Mouse (Mus musculus) stomach, embryonic 15.5 days (tissue): ENCODE data around the gene Reps1. TPM values are rescaled to one million over a fixed set of nuclear protein-coding genes. Genes with fewer than 3 reads are reported as not detected.
"Not testable (repeated sequence)": the region's sequence is repeated elsewhere in the genome, so short reads cannot be mapped to it uniquely, and the experiment has no call there.

Experiments used
- ATAC-seq: fragments of 200-750 bp; cut with Nextera tagmentation; 2 replicates; pipeline ENCODE4 v1.8.0; 2017; ENCODE audit warnings: low read depth, moderate number of reproducible peaks, moderate TSS enrichment; ENCODE audit not compliant: insufficient read depth, low FRiP score
- H3K27ac ChIP-seq: fragments of 300-500 bp; sonication (generic); 2 replicates; pipeline ENCODE4 v1.5.1; 2015; ENCODE audit warnings: mild to moderate bottlenecking, inconsistent platforms
- H3K27me3 ChIP-seq: fragments of 300-500 bp; sonication (generic); replicated peaks from 2 replicates; pipeline ENCODE4 v1.6.1; 2015; ENCODE audit warnings: inconsistent platforms
- H3K36me3 ChIP-seq: fragments of 300-500 bp; sonication (generic); 2 replicates; pipeline ENCODE4 v1.6.1; 2015; ENCODE audit warnings: inconsistent platforms
- H3K4me1 ChIP-seq: fragments of 300-500 bp; sonication (generic); 2 replicates; pipeline ENCODE4 v1.6.1; 2015; ENCODE audit warnings: inconsistent platforms
- H3K4me2 ChIP-seq: fragments of 300-500 bp; sonication (generic); 2 replicates; pipeline ENCODE4 v1.6.1; 2015; ENCODE audit warnings: mild to moderate bottlenecking, inconsistent platforms
- H3K4me3 ChIP-seq: fragments of 300-500 bp; sonication (generic); replicated peaks from 2 replicates; pipeline ENCODE4 v1.5.1; 2015; ENCODE audit warnings: inconsistent platforms
- H3K9ac ChIP-seq: fragments of 300-500 bp; sonication (generic); 2 replicates; pipeline ENCODE4 v1.6.1; 2015; ENCODE audit warnings: inconsistent platforms
- H3K9me3 ChIP-seq: fragments of 300-500 bp; sonication (generic); 2 replicates; pipeline ENCODE4 v1.6.1; 2016; ENCODE audit warnings: inconsistent platforms
- whole genome bisulfite sequencing: fragments of 180-500 bp; shearing (Covaris S2); methylation state at CpG from one replicate; pipeline ENCODE4 v1.1.7; 2015; 5-methylcytosine and 5-hydroxymethylcytosine counted together
- polyA plus RNA-seq: library from polyadenylated mRNA; unstranded; fragments of >200 nt; fragmentation: Nextera tagmentation; extraction: Ambion mirVana; gene quantifications from 2 replicates; pipeline ENCODE4 v1.2.1, GENCODE M21; 2015

The Reps1 gene
- polyA plus RNA-seq, 1 experiment from 2014 or later: 19.6 TPM

GRCm38 (mm10) chr10:18107471-18107870 is 51.8 kb downstream of the Reps1 start:
- no peak overlapping the region for H3K9ac ChIP-seq
- H3K4me3 ChIP-seq: no peak overlapping the region
- no peaks in the 10 kb centered on the region for H3K9me3 ChIP-seq
- H3K4me2 ChIP-seq: no peak overlapping the region
- no peaks in the 10 kb centered on the region for H3K4me1 ChIP-seq
- WGBS: 73% methylated on average over 5 of the region's 5 CpGs
- ATAC-seq: no peak
- H3K27ac ChIP-seq: no peak overlapping the region
- H3K36me3 ChIP-seq: peaks cover 11% of the 10 kb centered on the region; the same call in 1 of the 2 replicates
- H3K27me3 ChIP-seq: no peaks in the 10 kb centered on the region

GRCm38 (mm10) chr10:18110940-18111339 is 55.3 kb downstream of the Reps1 start:
- H3K4me2 ChIP-seq: no peak overlapping the region
- no peak overlapping the region for H3K4me3 ChIP-seq
- no peak overlapping the region for H3K27ac ChIP-seq

GRCm38 (mm10) chr10:18113473-18114093 is 57.9 kb downstream of the Reps1 start:
- no peak overlapping the region for H3K27ac ChIP-seq
- no peaks in the 10 kb centered on the region for H3K9me3 ChIP-seq
- 80% methylated on average over 10 of the region's 10 CpGs for WGBS
- no peak overlapping the region for H3K4me2 ChIP-seq
- peaks cover 15% of the 10 kb centered on the region for H3K36me3 ChIP-seq
- no peak for ATAC-seq
- H3K27me3 ChIP-seq: no peaks in the 10 kb centered on the region
- no peaks in the 10 kb centered on the region for H3K4me1 ChIP-seq
- H3K4me3 ChIP-seq: no peak overlapping the region
- H3K9ac ChIP-seq: no peak overlapping the region

More at GRCm38 (mm10) chr10:18110940-18111339, 55.3 kb downstream of the Reps1 start:
- no peaks in the 10 kb centered on the region for H3K4me1 ChIP-seq
- H3K9me3 ChIP-seq: no peaks in the 10 kb centered on the region
- H3K36me3 ChIP-seq: peaks cover 12% of the 10 kb centered on the region
- no peaks in the 10 kb centered on the region for H3K27me3 ChIP-seq
- ATAC-seq: no peak
- no peak overlapping the region for H3K9ac ChIP-seq

GRCm38 (mm10) chr10:18118336-18118735 is 62.7 kb downstream of the Reps1 start:
- H3K4me3 ChIP-seq: no peak overlapping the region
- H3K9ac ChIP-seq: no peak overlapping the region
- H3K4me2 ChIP-seq: no peak overlapping the region
- ATAC-seq: no peak
- H3K36me3 ChIP-seq: peaks cover 34% of the 10 kb centered on the region
- 86% methylated on average over 8 of the region's 8 CpGs for WGBS
- H3K9me3 ChIP-seq: no peaks in the 10 kb centered on the region
- no peaks in the 10 kb centered on the region for H3K27me3 ChIP-seq
- H3K4me1 ChIP-seq: no peaks in the 10 kb centered on the region
- no peak overlapping the region for H3K27ac ChIP-seq

GRCm38 (mm10) chr10:18130276-18130675 is 74.6 kb downstream of the Reps1 start:
- WGBS: 94% methylated on average over 5 of the region's 5 CpGs
- no peak overlapping the region for H3K4me3 ChIP-seq
- H3K27ac ChIP-seq: no peak overlapping the region
- no peaks in the 10 kb centered on the region for H3K36me3 ChIP-seq
- no peaks in the 10 kb centered on the region for H3K4me1 ChIP-seq
- H3K9me3 ChIP-seq: no peaks in the 10 kb centered on the region
- no peaks in the 10 kb centered on the region for H3K27me3 ChIP-seq
- no peak overlapping the region for H3K4me2 ChIP-seq
- ATAC-seq: no peak
- H3K9ac ChIP-seq: no peak overlapping the region

- Histone ChIP-seq H3K27me3 (no peaks in the 10 kb centered on the region), H3K36me3 (no peaks in the 10 kb centered on the region), H3K4me2 (no peak overlapping the region), H3K4me1 (no peaks in the 10 kb centered on the region), H3K9ac (no peak overlapping the region), H3K4me3 (no peak overlapping the region), H3K9me3 (no peaks in the 10 kb centered on the region), H3K27ac (no peak overlapping the region)
- 64% methylated on average over 10 of the region's 10 CpGs for WGBS
- ATAC-seq: peak; percentile 70
Measured at GRCm38 (mm10) chr10:18131666-18132650, 76.3 kb downstream of the Reps1 start.

GRCm38 (mm10) chr10:18138853-18139503 is 83.3 kb downstream of the Reps1 start:
- peak overlapping the region; percentile 21 for H3K4me3 ChIP-seq

GRCm38 (mm10) chr10:18139615-18140014 is 84.0 kb downstream of the Reps1 start:
- no peaks in the 10 kb centered on the region for H3K9me3 ChIP-seq
- H3K4me3 ChIP-seq: peak overlapping the region; percentile 21
- 74% methylated on average over 5 of the region's 5 CpGs for WGBS
- no peaks in the 10 kb centered on the region for H3K27me3 ChIP-seq
- H3K9ac ChIP-seq: no peak overlapping the region
- peak overlapping the region; percentile 27 for H3K4me2 ChIP-seq
- ATAC-seq: no peak
- no peak overlapping the region for H3K27ac ChIP-seq
- H3K36me3 ChIP-seq: no peaks in the 10 kb centered on the region
- H3K4me1 ChIP-seq: no peaks in the 10 kb centered on the region

More at GRCm38 (mm10) chr10:18138853-18139503, 83.3 kb downstream of the Reps1 start:
- not testable (repeated sequence) for H3K27me3 ChIP-seq, H3K9me3 ChIP-seq, ATAC-seq, H3K36me3 ChIP-seq, H3K4me1 ChIP-seq, H3K27ac ChIP-seq, H3K9ac ChIP-seq
- 71% methylated on average over 15 of the region's 26 CpGs for WGBS
- H3K4me2 ChIP-seq: peak overlapping the region; percentile 27

- Histone ChIP-seq H3K36me3 (no peaks in the 10 kb centered on the region), H3K27me3 (no peaks in the 10 kb centered on the region), H3K4me1 (no peaks in the 10 kb centered on the region), H3K9me3 (no peaks in the 10 kb centered on the region), H3K9ac (no peak overlapping the region), H3K4me3 (no peak overlapping the region), H3K4me2 (no peak overlapping the region), H3K27ac (no peak overlapping the region)
- no peak for ATAC-seq
- WGBS: 84% methylated on average over 2 of the region's 2 CpGs
Measured at GRCm38 (mm10) chr10:18141389-18141788, 85.7 kb downstream of the Reps1 start.

- no peaks in the 10 kb centered on the region for H3K9me3 ChIP-seq
- H3K4me1 ChIP-seq: no peaks in the 10 kb centered on the region
- no peak overlapping the region for H3K4me2 ChIP-seq
- no peak for ATAC-seq
- no peak overlapping the region for H3K27ac ChIP-seq
- no peaks in the 10 kb centered on the region for H3K27me3 ChIP-seq
- no peak overlapping the region for H3K9ac ChIP-seq
- H3K4me3 ChIP-seq: no peak overlapping the region
- H3K36me3 ChIP-seq: no peaks in the 10 kb centered on the region
- WGBS: 82% methylated on average over 6 of the region's 6 CpGs
Measured at GRCm38 (mm10) chr10:18142231-18142630, 86.6 kb downstream of the Reps1 start.

GRCm38 (mm10) chr10:18147224-18147623 is 91.6 kb downstream of the Reps1 start:
- whole genome bisulfite sequencing: 79% methylated on average over 3 of the region's 3 CpGs
- Histone ChIP-seq H3K27me3 (no peaks in the 10 kb centered on the region), H3K4me3 (no peak overlapping the region), H3K36me3 (no peaks in the 10 kb centered on the region), H3K27ac (no peak overlapping the region), H3K4me1 (no peaks in the 10 kb centered on the region), H3K4me2 (no peak overlapping the region), H3K9me3 (no peaks in the 10 kb centered on the region), H3K9ac (no peak overlapping the region)
- no peak for ATAC-seq
